Mouse (Mus musculus): ENCODE data around the gene Ilf3. TPM values are rescaled to one million over a fixed set of nuclear protein-coding genes. Genes with fewer than 3 reads are reported as not detected.

Gene Ilf3
- polyA plus RNA-seq (2017; shearing (Covaris generic)) = 70.1 TPM

GRCm38 (mm10) chr9:21367357-21368111 is at the start of gene Ilf3:
Gene Ilf3 (plus strand): TSS chr9:21367871.

GRCm38 (mm10) chr9:21320619-21321512 is 46.8 kb upstream of the Ilf3 start, which contains the start of gene Slc44a2:
Gene Slc44a2 (plus strand): TSS chr9:21320698.

GRCm38 (mm10) chr9:21411669-21412550 is 44.2 kb downstream of the Ilf3 start, which contains the start of gene Qtrt1:
Gene Qtrt1 (plus strand): TSS chr9:21411837.

GRCm38 (mm10) chr9:21424631-21425555 is 57.2 kb downstream of the Ilf3 start, which contains the start of gene Dnm2:
Gene Dnm2 (plus strand): TSS chr9:21424908.

Other genes starting within 250 kb of the Ilf3 start
- 120 TPM for gene Tyk2, start 236.6 kb upstream of the Ilf3 start, polyA plus RNA-seq (2017; shearing (Covaris generic))
- gene Cdc37, start 217.9 kb upstream of the Ilf3 start, polyA plus RNA-seq (2017; shearing (Covaris generic)) = 345 TPM
- 0.62 TPM for gene Pde4a, start 202.2 kb upstream of the Ilf3 start, polyA plus RNA-seq (2017; shearing (Covaris generic))
- gene Keap1, start 128.5 kb upstream of the Ilf3 start, polyA plus RNA-seq (2017; shearing (Covaris generic)) = 48.0 TPM
- gene S1pr5, start 119.4 kb upstream of the Ilf3 start, polyA plus RNA-seq (2017; shearing (Covaris generic)) = not detected
- 76.7 TPM for gene Atg4d, start 102.6 kb upstream of the Ilf3 start, polyA plus RNA-seq (2017; shearing (Covaris generic))
- 31.1 TPM for gene Kri1, start 79.9 kb upstream of the Ilf3 start, polyA plus RNA-seq (2017; shearing (Covaris generic))
- 105 TPM for gene Cdkn2d, start 76.5 kb upstream of the Ilf3 start, polyA plus RNA-seq (2017; shearing (Covaris generic))
- 2.6 TPM for gene Ap1m2, start 55.5 kb upstream of the Ilf3 start, polyA plus RNA-seq (2017; shearing (Covaris generic))
- 583 TPM for gene Slc44a2, start 47.2 kb upstream of the Ilf3 start, polyA plus RNA-seq (2017; shearing (Covaris generic))
- gene Qtrt1, start 44.0 kb downstream of the Ilf3 start, polyA plus RNA-seq (2017; shearing (Covaris generic)) = 39.5 TPM
- gene Dnm2, start 57.0 kb downstream of the Ilf3 start, polyA plus RNA-seq (2017; shearing (Covaris generic)) = 282 TPM
- 11.5 TPM for gene Tmed1, start 142.4 kb downstream of the Ilf3 start, polyA plus RNA-seq (2017; shearing (Covaris generic))
- 40.9 TPM for gene AB124611, start 158.3 kb downstream of the Ilf3 start, polyA plus RNA-seq (2017; shearing (Covaris generic))
- 8.1 TPM for gene Carm1, start 179.0 kb downstream of the Ilf3 start, polyA plus RNA-seq (2017; shearing (Covaris generic))
- 2.7 TPM for gene Timm29, start 224.9 kb downstream of the Ilf3 start, polyA plus RNA-seq (2017; shearing (Covaris generic))
- 35.3 TPM for gene Yipf2, start 225.0 kb downstream of the Ilf3 start, polyA plus RNA-seq (2017; shearing (Covaris generic))
- gene Smarca4, start 248.3 kb downstream of the Ilf3 start, polyA plus RNA-seq (2017; shearing (Covaris generic)) = 71.6 TPM